Mouse (Mus musculus) cortical plate, adult 2 months (tissue): ENCODE data around the gene Gabrg3.

Experiments used
- CTCF ChIP-seq: fragments of 200-500 bp; IDR thresholded peaks from 2 replicates; pipeline ENCODE4 v1.5.1; 2011; ENCODE audit warnings: mild to moderate bottlenecking, control low read depth, low read length; ENCODE audit not compliant: insufficient read depth; ENCODE audit errors: extremely low read depth
- POLR2A ChIP-seq: fragments of 200-500 bp; IDR thresholded peaks from 2 replicates; pipeline ENCODE4 v1.6.1; 2011; ENCODE audit warnings: mild to moderate bottlenecking, low read length, control low read depth; ENCODE audit not compliant: insufficient read depth; ENCODE audit errors: extremely low read depth

DNA sequence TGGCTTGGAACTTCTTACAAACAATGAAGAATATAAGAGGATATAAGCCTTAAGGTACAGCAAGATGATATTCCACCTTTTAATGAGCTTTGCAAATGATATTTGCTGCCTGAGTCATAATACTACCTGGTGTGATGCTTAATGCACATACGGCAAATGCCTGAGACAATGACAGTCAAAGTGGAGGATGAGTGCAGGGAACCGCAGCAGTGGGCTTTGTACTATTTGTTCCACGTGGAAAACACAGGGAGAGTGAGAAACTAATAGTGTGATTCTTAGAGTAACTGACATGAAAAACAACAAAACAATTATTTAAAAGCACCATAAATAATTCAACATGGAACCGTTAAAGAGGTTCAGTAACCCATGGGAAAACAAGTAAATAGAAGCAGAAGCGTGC lies 236.2 kb downstream of the Gabrg3 start:
- TF ChIP-seq CTCF (no peak), POLR2A (no peak)
